Mouse (Mus musculus): ENCODE measurements around the gene Gm13290. TPM values are rescaled to one million over a fixed set of nuclear protein-coding genes. Genes with fewer than 3 reads are reported as not detected.
"Not testable (repeated sequence)": the region's sequence is repeated elsewhere in the genome, so short reads cannot be mapped to it uniquely, and the experiment has no call there.

Gm13290 gene
- total RNA-seq (2022) = not detected

- not testable (repeated sequence) for DNase-seq (ENCODE audit: low spot score in 2 of 2)
Measured at GRCm38 (mm10) chr4:88773534-88773933, at the start of gene Gm13290. Gene Gm13290 (plus strand): TSS chr4:88773834.

- no peak for DNase-seq (ENCODE audit: low spot score in 2 of 2)
Measured at GRCm38 (mm10) chr4:88726727-88727126, 46.9 kb upstream of the Gm13290 start.

GRCm38 (mm10) chr4:88727324-88727723, 46.3 kb upstream of the Gm13290 start:
- DNase-seq (ENCODE audit: low spot score in 2 of 2) = no peak

GRCm38 (mm10) chr4:88738480-88738879, 35.2 kb upstream of the Gm13290 start:
- peak in 1 of 2 experiments; percentile 58 for DNase-seq (ENCODE audit: low spot score in 2 of 2)

GRCm38 (mm10) chr4:88739036-88739435, 34.6 kb upstream of the Gm13290 start:
- DNase-seq (ENCODE audit: low spot score in 2 of 2) = no peak

- DNase-seq (ENCODE audit: low spot score in 2 of 2) = no peak
Measured at GRCm38 (mm10) chr4:88741426-88741825, 32.2 kb upstream of the Gm13290 start.

- DNase-seq (ENCODE audit: low spot score in 2 of 2) = no peak
Measured at GRCm38 (mm10) chr4:88742771-88743371, 30.8 kb upstream of the Gm13290 start.

GRCm38 (mm10) chr4:88744207-88744606, 29.4 kb upstream of the Gm13290 start:
- DNase-seq (ENCODE audit: low spot score in 2 of 2) = no peak

GRCm38 (mm10) chr4:88749926-88750325, 23.7 kb upstream of the Gm13290 start:
- DNase-seq (ENCODE audit: low spot score in 2 of 2) = no peak

- peak; percentile 76 to 80 for DNase-seq (ENCODE audit: low spot score in 2 of 2)
Measured at GRCm38 (mm10) chr4:88754818-88755340, 18.8 kb upstream of the Gm13290 start, which contains the start of gene Gm13271. Gene Gm13271 (plus strand): TSS chr4:88754868.

GRCm38 (mm10) chr4:88756581-88757513, 16.8 kb upstream of the Gm13290 start:
- DNase-seq (ENCODE audit: low spot score in 2 of 2) = not testable (repeated sequence)

- peak; percentile 93 to 98 for DNase-seq (ENCODE audit: low spot score in 2 of 2)
Measured at GRCm38 (mm10) chr4:88757628-88758031, 16.0 kb upstream of the Gm13290 start.

- peak; percentile 13 to 26 for DNase-seq (ENCODE audit: low spot score in 2 of 2)
Measured at GRCm38 (mm10) chr4:88758751-88759150, 14.9 kb upstream of the Gm13290 start.

GRCm38 (mm10) chr4:88759610-88760268, 13.9 kb upstream of the Gm13290 start, which contains the start of gene Gm13283:
Gene Gm13283 (plus strand): TSS chr4:88760119.
- DNase-seq (ENCODE audit: low spot score in 2 of 2) = peak; percentile 18 to 55

GRCm38 (mm10) chr4:88760431-88760830, 13.2 kb upstream of the Gm13290 start:
- DNase-seq (ENCODE audit: low spot score in 2 of 2) = peak; percentile 22 to 34

- peak; percentile 70 to 80 for DNase-seq (ENCODE audit: low spot score in 2 of 2)
Measured at GRCm38 (mm10) chr4:88761776-88762175, 11.9 kb upstream of the Gm13290 start.

GRCm38 (mm10) chr4:88762341-88762740, 11.3 kb upstream of the Gm13290 start:
- DNase-seq (ENCODE audit: low spot score in 2 of 2) = peak in 1 of 2 experiments; percentile 25

- DNase-seq (ENCODE audit: low spot score in 2 of 2) = not testable (repeated sequence)
Measured at GRCm38 (mm10) chr4:88763384-88764018, 10.1 kb upstream of the Gm13290 start.

GRCm38 (mm10) chr4:88776622-88777021, 3.0 kb downstream of the Gm13290 start, which contains the start of gene Gm13289:
Gene Gm13289 (plus strand): TSS chr4:88776922.
- not testable (repeated sequence) for DNase-seq (ENCODE audit: low spot score in 2 of 2)

GRCm38 (mm10) chr4:88779550-88779949, 5.9 kb downstream of the Gm13290 start, which contains the start of gene Gm13272:
Gene Gm13272 (plus strand): TSS chr4:88779850.
- DNase-seq (ENCODE audit: low spot score in 2 of 2) = not testable (repeated sequence)

GRCm38 (mm10) chr4:88780320-88780719, 6.7 kb downstream of the Gm13290 start:
- not testable (repeated sequence) for DNase-seq (ENCODE audit: low spot score in 2 of 2)

Measured in left cerebral cortex, adult 8-10 months (tissue).